Mouse (Mus musculus): ENCODE measurements around the gene Gm9922. TPM values are rescaled to one million over a fixed set of nuclear protein-coding genes. Genes with fewer than 3 reads are reported as not detected.

The Gm9922 gene
- 0.42 TPM in 1 of 2 replicates, not detected in the other for polyA plus RNA-seq (2012; rRNA removed)

GRCm38 (mm10) chr14:101729237-101729971 is at the start of gene Gm9922, which contains the start of gene Lmo7:
TSS of gene Gm9922 (minus strand) at chr14:101729814.
TSS of gene Lmo7 (plus strand) at chr14:101729957.
- peak in 1 of 2 experiments; percentile 10 for DNase-seq (ENCODE audit: extremely low spot score in 1 of 2, low spot score in 1 of 2)

DNA sequence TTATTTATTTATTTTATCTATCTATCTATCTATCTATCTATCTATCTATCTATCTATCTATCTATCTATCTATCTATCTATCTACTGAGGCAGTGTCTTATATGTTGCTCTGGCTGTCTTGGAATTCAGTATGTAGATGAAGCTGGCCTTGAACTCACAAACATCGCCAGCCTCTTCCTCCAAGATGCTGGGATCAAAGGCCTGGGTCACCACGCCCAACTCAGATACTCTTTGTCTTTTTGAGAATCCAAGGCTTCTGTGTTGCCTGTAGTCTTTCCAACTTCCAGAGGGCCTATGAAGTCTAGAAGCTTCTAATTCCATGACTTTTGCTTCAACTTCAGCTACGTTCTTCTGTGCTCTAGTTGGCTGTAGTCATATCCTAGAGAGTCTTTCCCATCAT is 48.8 kb upstream of the Gm9922 start:
- no peak for DNase-seq (ENCODE audit: extremely low spot score in 1 of 2, low spot score in 1 of 2)

GRCm38 (mm10) chr14:101777129-101777493 is 47.5 kb upstream of the Gm9922 start:
- DNase-seq (ENCODE audit: extremely low spot score in 1 of 2, low spot score in 1 of 2), result no peak

DNA sequence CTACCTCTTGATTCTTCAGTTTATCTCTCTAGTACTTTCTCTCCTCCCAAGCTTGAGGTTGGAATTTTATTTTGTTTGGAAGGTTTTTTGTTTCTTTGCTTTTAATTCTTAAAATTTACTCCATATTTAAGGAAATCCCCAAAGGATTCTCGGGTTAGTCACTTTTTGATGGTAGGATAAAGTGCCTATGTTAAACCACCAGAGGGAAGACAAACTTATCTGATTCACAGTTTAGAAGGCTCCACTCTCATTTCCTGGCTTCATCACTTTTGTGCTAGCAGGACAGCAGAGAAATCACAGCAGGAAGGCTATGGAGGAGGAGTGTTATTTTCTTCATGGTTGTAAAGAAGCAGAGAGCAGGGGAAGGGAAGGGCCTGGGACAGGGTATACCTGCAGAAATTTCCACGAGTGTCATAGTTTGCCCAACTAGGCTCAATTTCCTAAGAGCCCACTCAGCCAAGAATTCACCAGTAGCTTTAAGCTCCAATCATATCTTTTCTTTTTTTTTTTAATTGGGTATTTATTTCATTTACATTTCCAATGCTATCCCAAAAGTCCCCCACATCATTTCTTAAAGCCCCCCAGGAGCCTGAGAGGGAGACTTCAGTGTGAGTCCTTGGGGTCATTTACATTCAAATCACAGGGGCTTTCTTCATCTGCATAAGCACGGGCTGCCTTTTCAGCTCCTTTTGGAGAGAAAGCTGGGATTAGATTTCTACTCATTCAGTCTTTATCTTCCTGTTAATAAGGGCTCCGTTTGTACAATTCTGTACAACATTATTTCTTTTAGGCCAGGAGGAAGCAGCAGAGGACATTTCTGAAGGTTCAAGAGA is 46.9 kb upstream of the Gm9922 start:
- no peak for DNase-seq (ENCODE audit: extremely low spot score in 1 of 2, low spot score in 1 of 2)

DNA sequence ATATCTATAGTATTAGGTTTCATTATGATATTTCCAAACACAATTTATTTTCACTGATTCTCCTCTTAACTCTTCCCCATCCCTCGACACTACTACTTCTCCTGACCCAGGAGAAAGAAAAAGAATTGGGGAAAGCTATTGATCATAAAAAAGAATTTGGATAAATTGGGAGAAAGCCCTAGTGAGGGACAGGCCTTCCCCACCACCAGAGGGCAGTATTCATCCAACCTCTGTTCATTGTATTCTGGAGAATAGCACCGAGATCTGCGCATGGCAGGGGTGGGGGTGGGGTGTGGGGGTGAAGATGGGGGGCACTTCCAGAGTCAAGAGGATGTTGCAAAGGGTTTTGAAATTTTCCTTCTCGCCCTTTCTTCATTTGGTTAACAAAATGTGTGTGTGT is 45.0 kb upstream of the Gm9922 start:
- peak in 1 of 2 experiments; percentile 46 for DNase-seq (ENCODE audit: extremely low spot score in 1 of 2, low spot score in 1 of 2)

DNA sequence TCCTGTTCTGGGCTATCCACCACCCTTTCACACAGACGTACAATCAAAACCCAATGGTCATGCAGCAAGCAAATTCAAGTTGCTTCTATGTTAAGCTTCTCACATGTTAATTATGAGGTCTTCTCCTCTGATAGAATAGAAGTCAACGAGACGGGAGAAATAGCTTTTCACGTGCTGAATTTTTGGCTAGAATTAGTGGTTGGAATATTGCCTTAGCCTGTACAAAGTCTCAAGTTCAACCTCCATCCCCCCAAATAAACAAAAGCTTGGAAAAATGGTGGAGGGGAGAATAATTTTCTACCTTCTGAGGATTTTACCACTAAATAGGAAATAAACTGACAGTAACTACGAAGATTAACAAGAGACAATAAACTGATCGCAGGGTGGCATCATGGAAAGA is 42.1 kb upstream of the Gm9922 start:
- DNase-seq (ENCODE audit: extremely low spot score in 1 of 2, low spot score in 1 of 2), result no peak

- no peak for DNase-seq (ENCODE audit: extremely low spot score in 1 of 2, low spot score in 1 of 2)
Observed at GRCm38 (mm10) chr14:101771336-101771735, 41.7 kb upstream of the Gm9922 start.

- no peak for DNase-seq (ENCODE audit: extremely low spot score in 1 of 2, low spot score in 1 of 2)
Observed at GRCm38 (mm10) chr14:101763762-101764295, 34.2 kb upstream of the Gm9922 start.

GRCm38 (mm10) chr14:101762267-101762666 is 32.7 kb upstream of the Gm9922 start:
- DNase-seq (ENCODE audit: extremely low spot score in 1 of 2, low spot score in 1 of 2), result peak in 1 of 2 experiments; percentile 16

DNA sequence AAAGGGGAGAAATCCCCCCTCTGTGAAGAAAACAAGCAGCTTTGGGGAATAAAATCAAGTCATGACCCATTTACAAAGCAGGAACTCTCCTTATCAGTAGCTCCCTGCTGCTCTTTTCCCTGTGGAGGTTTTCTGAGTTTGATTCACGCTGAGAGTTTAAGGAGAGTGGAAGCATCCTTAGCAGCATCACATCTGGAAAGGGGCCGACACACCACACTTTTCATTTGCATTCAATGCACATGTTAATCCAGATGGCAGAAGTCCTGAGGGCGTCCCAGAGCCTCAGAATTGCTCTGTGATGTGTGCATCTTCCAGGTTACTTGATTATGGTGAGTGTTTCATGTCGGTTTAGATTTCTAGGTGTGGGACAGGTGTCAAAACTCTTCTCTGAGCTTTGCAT is 25.8 kb upstream of the Gm9922 start:
- DNase-seq (ENCODE audit: extremely low spot score in 1 of 2, low spot score in 1 of 2), result no peak

DNA sequence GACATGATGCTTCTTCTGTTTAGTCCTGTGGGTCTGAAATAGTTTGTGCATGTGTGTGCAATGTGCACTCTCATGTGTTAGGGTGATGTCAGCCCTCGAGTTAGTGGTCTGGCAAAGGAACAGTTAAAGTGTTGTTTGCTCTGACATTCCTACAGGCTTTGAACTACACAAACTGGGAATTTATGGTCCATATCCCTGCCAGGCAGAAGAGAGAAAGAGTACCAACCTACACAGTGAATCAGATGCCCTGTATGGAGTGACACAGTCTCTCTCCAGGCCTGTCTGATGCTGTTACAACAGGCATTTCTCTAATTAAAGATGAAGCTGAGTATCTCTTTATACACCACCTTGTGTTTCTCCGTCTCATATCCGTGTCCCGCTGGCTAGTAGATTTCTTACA is 21.3 kb upstream of the Gm9922 start:
- no peak for DNase-seq (ENCODE audit: extremely low spot score in 1 of 2, low spot score in 1 of 2)

DNA sequence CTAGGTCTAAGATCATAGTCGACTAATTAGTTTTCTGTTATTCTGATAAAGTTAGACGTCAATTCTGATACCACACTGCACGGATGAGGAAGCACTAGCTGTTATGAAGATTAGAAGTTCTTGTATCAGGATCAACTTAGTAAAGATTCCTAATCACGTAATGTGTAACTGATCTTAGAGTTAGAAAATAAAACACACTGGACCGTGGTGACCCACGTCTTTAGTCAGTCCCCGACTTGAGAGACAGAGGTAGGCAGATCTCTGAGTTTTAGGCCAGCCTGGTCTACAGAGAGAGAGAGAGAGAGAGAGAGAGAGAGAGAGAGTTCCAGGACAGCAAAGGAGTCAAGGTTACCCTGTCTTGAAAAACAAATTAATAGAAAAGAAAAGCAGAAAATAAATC is 18.8 kb upstream of the Gm9922 start:
- DNase-seq (ENCODE audit: extremely low spot score in 1 of 2, low spot score in 1 of 2), result no peak

DNA sequence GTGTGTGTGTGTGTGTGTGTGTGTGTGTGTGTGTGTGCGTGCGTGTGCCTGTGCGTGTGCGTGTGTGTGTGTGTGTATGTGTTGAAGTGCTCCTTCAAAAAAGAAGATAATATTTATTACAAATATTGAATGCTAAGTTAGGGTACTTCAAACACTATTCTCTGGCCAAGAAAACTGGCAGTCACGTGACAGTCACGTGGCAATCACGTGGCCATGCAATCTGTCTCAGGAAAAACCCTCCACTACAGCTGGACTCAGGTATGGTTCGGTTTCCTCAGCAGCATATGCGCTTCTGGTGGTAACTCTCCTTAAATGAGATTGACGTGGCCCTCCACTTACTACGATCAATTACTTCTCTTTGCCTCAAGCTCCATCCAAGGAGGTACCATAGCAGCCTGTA is 18.2 kb upstream of the Gm9922 start:
- DNase-seq (ENCODE audit: extremely low spot score in 1 of 2, low spot score in 1 of 2), result no peak

DNA sequence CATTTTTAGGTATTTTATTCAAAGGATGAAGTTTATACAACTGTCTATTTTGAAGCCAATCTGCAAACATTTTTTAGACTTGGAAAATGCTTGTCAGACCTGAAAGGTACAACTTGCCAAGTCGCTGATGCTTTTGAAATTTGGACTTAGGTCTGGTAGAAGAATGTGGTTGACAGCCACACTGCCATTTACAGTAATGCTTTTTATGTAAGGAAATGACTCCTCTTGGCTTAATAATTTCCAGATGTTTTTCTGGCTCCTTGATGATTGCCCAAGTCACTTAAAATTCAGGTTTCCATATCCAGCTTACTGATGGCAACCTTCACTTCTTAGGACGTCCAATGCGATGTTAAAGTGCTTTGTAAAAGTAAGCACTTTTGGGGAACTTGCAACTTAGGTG is 17.0 kb upstream of the Gm9922 start:
- DNase-seq (ENCODE audit: extremely low spot score in 1 of 2, low spot score in 1 of 2), result no peak

GRCm38 (mm10) chr14:101737501-101737900 is 7.9 kb upstream of the Gm9922 start:
- DNase-seq (ENCODE audit: extremely low spot score in 1 of 2, low spot score in 1 of 2), result no peak

DNA sequence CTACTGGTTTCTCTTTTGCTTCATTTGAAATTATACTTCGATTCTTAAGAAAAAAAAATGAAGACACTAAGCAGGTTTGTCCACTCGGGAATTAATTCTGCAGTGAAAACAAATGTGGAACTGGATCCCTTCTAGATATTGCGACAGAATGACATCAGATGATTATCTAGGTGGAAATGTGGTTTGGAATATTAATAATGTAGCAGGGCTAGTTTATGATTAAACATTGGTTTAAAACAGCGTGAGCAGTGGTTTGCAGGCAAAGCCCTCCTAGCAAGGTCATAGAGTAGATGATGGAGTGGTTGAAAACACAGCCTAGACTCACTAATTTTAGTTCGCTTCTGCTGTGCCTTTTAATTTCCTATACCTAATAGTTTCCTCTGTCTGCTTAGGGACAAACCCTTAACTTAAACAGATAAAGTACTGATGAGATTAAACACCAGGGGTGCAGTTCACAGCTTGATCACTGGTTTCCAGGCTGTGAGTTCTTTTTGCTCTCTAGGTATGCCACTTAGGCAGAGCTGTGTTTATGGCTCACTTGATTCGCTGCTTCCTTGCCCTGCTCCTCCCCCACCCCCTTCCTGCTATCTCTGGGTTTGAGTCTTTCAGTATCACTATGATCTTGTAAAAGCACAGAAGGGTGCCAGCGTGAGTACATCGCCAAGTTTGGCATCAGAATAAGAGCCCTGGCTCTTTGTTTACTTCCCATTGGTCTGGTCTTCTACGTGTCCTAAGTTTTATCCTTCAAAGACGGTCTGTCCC is 4.1 kb upstream of the Gm9922 start:
- no peak for DNase-seq (ENCODE audit: extremely low spot score in 1 of 2, low spot score in 1 of 2)

DNA sequence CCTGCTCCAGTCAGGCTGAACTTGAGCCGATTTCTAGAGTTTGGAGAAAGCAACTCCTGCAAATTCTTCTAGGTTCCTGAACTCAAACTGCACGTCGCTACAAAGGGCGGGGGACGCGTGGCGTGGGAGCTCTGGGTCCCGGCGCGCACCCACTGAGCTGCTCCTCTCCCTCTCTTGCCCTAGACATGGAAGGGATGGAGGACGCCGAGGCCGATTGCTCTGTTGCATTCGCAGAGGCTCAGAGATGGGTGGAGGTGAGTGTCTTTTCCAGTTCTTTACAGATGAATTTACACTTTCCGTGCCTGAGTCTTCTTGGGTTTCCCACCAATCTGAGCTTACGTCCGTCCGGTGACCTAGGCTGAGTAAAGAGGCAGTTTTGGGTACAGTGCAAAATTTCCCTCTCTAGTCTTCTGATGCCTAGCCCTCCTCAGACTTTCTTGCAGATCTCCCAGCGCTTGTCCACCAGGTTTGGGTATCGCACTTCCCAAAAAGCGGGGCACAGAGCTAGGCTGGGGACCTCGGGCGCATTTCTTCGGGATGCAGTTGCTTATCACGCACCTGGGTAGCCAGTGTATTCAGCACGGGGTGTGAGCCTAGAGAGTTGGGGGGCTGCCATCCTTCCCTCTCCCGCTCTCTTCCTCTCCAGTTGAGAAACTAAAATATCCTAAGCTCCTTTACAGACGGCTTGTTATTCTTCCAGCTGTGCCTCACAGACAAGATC is 518 bp upstream of the Gm9922 start:
- no peak for DNase-seq (ENCODE audit: extremely low spot score in 1 of 2, low spot score in 1 of 2)

DNA sequence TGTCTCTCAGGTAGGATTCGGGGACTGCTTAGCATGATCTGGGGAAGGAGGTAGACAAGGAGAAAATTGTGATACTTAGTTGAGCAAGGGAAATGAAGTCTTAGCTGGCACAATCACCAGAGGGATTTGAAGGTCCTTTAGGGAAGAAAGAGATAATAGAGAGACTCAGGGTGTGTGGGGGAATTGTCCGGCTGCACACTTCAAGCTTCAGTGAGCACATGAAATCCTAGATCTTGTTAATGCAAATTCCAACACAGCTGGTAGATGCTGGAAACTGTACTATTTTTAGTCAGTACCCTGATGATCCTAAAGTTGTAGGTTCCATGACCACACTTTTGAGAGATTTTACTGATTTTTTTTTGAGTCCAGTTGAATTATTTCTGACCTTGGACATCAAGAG is 15.2 kb downstream of the Gm9922 start:
- DNase-seq (ENCODE audit: extremely low spot score in 1 of 2, low spot score in 1 of 2), result no peak

GRCm38 (mm10) chr14:101707088-101707487 is 22.5 kb downstream of the Gm9922 start:
- DNase-seq (ENCODE audit: extremely low spot score in 1 of 2, low spot score in 1 of 2), result no peak

GRCm38 (mm10) chr14:101704479-101704878 is 25.1 kb downstream of the Gm9922 start:
- no peak for DNase-seq (ENCODE audit: extremely low spot score in 1 of 2, low spot score in 1 of 2)

All from frontal cortex, adult 2 months (tissue).